Mouse (Mus musculus) embryonic fibroblast, embryonic 13.5 days (primary cell): ENCODE measurements around the gene Dip2c.

ENCODE experiments used
- CTCF ChIP-seq: IDR thresholded peaks from 2 replicates; pipeline ENCODE4 v1.5.1; 2011; ENCODE audit warnings: mild to moderate bottlenecking, control low read depth, low read length, moderate library complexity, borderline replicate concordance; ENCODE audit not compliant: insufficient read depth
- POLR2A ChIP-seq: IDR thresholded peaks from 2 replicates; pipeline ENCODE4 v1.6.1; 2011; ENCODE audit warnings: low read depth, mild to moderate bottlenecking, control low read depth, low read length, moderate library complexity

DNA sequence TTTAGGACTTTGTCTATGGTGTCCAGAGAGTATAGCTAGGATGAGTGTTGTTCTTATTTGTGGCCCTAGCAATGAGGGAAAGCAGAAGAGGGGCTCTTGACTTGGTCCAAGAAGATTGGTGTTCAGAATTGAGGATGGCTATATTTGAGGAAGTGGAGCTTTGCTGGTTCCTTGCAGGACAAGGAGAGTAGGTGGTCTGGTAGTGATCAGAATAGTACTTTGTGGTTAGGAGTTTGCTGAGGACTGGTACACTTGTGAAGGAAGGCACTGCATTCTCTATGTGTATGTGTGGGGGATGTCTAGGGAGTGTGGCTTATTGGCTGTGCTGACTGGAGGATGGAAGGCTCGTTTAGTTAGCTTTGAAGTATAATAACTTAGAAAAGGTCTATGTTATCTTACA is 95.1 kb downstream of the Dip2c start:
- no peak for TF ChIP-seq CTCF
- TF ChIP-seq POLR2A, result no peak
